Mouse (Mus musculus) limb, embryonic 11.5 days (tissue): ENCODE measurements around the gene Platr17. TPM values are rescaled to one million over a fixed set of nuclear protein-coding genes. Genes with fewer than 3 reads are reported as not detected.
A peak's percentile ranks its signal among the peaks of the same experiment; 100 is the strongest.

ENCODE experiments used
- ATAC-seq: fragments of 200-750 bp; cut with Nextera tagmentation; 2 replicates; pipeline ENCODE4 v1.8.0; 2017; ENCODE audit warnings: low read depth; ENCODE audit not compliant: insufficient number of reproducible peaks, low FRiP score, low TSS enrichment
- DNase-seq: peaks from one replicate; pipeline ENCODE4 v3.0.0-alpha.2; 2015; ENCODE audit warnings: low spot score
- H3K27ac ChIP-seq: fragments of 300-500 bp; sonication (generic); replicated peaks from 2 replicates; pipeline ENCODE4 v1.5.1; 2014; ENCODE audit warnings: low read depth, mild to moderate bottlenecking, low read length
- H3K27me3 ChIP-seq: fragments of 300-500 bp; sonication (generic); 2 replicates; pipeline ENCODE4 v1.6.1; 2014; ENCODE audit warnings: mild to moderate bottlenecking, low read length, mixed read lengths; ENCODE audit not compliant: control insufficient read depth, insufficient read depth
- H3K36me3 ChIP-seq: fragments of 300-500 bp; sonication (generic); 2 replicates; pipeline ENCODE4 v1.6.1; 2014; ENCODE audit warnings: mild to moderate bottlenecking, low read length, moderate library complexity, mixed read lengths; ENCODE audit not compliant: control insufficient read depth, insufficient read depth
- H3K4me1 ChIP-seq: fragments of 300-500 bp; sonication (generic); 2 replicates; pipeline ENCODE4 v1.6.1; 2014; ENCODE audit warnings: low read length, mixed read lengths; ENCODE audit not compliant: control insufficient read depth, insufficient read depth
- H3K4me2 ChIP-seq: fragments of 300-500 bp; sonication (generic); 2 replicates; pipeline ENCODE4 v1.6.1; 2014; ENCODE audit warnings: low read depth, mild to moderate bottlenecking, moderate library complexity; ENCODE audit not compliant: severe bottlenecking
- H3K4me3 ChIP-seq: fragments of 300-500 bp; sonication (generic); 2 replicates; pipeline ENCODE4 v1.5.1; 2014; ENCODE audit warnings: low read depth, low read length
- H3K9ac ChIP-seq: fragments of 300-500 bp; sonication (generic); 2 replicates; pipeline ENCODE4 v1.6.1; 2014; ENCODE audit warnings: mild to moderate bottlenecking, low read length
- H3K9me3 ChIP-seq: fragments of 300-500 bp; sonication (generic); 2 replicates; pipeline ENCODE4 v1.6.1; 2016; ENCODE audit warnings: low read length; ENCODE audit not compliant: control insufficient read depth
- WGBS: fragments of 180-500 bp; shearing (Covaris S2); extraction: QIAGEN DNeasy Blood & Tissue Kit; methylation state at CpG from one replicate; pipeline ENCODE4 v1.1.7; 2014; 5-methylcytosine and 5-hydroxymethylcytosine counted together
- polyA plus RNA-seq: library from polyadenylated mRNA; unstranded; fragments of >200 nt; fragmentation: Nextera tagmentation; extraction: Ambion mirVana; gene quantifications from 2 replicates; pipeline ENCODE4 v1.2.1, GENCODE M21; 2014

The Platr17 gene
- polyA plus RNA-seq, 1 experiment from 2014 or later, result 0.19 TPM

DNA sequence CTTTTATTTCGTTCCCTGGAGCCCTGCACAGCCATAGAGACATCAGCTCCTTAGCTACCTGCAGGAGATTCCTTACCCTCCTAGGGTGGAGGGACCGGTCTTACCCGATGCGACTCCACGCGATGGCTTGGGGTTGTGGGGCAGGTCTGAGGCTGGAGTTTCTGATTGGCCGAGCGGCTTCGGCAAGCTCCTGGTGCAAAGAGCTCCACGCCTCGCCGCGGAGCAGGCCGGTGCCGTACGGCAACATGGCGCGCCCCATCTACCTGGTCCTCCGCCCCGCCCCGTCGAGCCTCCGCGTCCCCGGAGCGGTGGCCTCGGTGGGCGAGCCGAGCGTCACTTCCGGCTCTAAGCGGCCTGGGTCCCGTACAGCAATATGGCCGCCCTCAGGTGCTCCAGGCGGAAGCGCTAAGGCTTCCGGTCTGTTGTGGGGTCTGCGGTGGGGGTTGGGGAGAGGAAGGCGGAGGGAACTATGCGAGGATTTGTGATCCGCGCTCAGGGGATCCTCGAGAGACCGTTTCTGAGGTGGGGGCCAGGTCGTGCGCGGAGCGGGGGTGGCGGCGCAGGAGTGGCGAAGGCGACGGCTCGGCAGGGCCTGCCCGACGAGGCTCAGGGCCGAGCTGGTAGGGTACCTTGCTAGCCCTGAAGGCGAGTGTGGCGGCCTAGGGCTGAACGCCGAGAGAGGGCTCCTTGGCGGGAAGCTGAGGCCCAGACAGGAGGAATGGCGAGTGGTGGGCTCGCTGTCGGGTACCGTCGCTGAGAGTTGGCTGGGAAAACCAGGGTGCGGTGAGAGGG, 4.3 kb downstream of the Platr17 start, which contains the start of gene Daxx:
TSS of gene Daxx (plus strand) at position 338 of the 792 bp plus-strand sequence.
- Histone ChIP-seq H3K9ac (peak within 1 kb of the TSS; percentile 89), H3K27me3 (no peaks in the 10 kb centered on the region), H3K4me3 (peak within 1 kb of the TSS; percentile 88), H3K4me1 (peaks cover 8% of the 10 kb centered on the region), H3K9me3 (no peaks in the 10 kb centered on the region), H3K4me2 (peak within 1 kb of the TSS; percentile 97), H3K27ac (peak within 1 kb of the TSS; percentile 75), H3K36me3 (peaks cover 28% of the 10 kb centered on the region)
- ATAC-seq, result peak; percentile 95
- DNase-seq, result peak; percentile 98
- WGBS, result under 1% methylated on average over 68 of the region's 68 CpGs

DNA sequence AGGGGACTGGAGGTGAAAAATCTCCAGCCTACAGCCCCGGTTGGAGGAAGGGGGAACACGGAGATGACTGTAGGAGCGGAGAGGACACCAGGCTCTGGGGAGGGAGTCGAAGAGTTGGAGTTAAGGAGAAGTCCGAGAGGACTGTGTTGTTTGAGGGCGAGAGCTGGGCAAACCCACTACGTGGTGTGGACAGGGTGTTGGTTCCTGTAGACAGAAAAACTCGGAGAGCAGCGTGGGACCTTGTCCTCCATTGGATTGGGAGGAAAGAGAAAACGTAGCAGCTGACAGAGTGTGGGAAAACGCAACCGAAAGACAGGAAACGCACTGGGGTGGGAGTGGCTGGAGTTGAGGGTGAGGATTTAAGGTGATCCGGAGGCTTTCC, 4.9 kb downstream of the Platr17 start:
- Histone ChIP-seq H3K9ac (peak overlapping the region; percentile 89), H3K9me3 (no peaks in the 10 kb centered on the region), H3K27me3 (no peaks in the 10 kb centered on the region), H3K36me3 (peaks cover 29% of the 10 kb centered on the region), H3K27ac (0 out of 2 replicates have a peak overlapping the region, but pooled peaks have one; percentile 73), H3K4me2 (peak overlapping the region; percentile 97), H3K4me1 (peaks cover 8% of the 10 kb centered on the region), H3K4me3 (peak overlapping the region; percentile 88)
- whole genome bisulfite sequencing, result under 1% methylated on average over 14 of the region's 14 CpGs
- ATAC-seq (no peak), DNase-seq (no peak)

DNA sequence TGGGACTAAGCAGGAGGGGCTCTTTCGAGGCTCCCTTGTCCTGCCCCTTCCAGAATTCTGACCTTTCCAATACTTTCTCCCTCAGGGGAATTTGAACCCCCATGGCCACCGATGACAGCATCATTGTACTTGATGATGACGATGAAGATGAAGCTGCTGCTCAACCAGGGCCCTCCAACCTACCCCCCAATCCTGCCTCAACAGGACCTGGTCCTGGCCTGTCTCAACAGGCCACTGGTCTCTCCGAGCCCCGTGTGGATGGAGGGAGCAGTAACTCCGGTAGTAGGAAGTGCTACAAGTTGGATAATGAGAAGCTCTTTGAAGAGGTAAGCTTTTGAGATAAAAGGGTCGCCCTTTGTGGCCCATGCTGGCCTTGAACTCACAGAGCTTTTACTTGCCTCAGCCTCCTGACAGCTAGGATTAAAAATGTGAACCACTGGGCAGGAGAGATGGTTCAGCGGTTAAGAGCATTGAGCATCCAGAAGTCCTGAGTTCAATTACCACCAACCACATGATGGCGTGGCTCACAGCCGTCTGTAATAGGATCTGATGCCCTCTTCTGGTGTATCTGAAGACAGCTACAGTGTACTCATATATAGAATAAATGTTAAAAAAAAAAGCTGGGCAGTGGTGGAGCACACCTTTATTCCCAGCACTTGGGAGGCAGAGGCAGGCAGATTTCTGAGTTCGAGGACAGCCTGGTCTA, 5.6 kb downstream of the Platr17 start:
- DNase-seq, result no peak
- peak overlapping the region; percentile 89; the same call in 1 of the 2 replicates for H3K9ac ChIP-seq
- WGBS, result 49% methylated on average over 11 of the region's 11 CpGs
- no peak for ATAC-seq
- H3K4me3 ChIP-seq, result peak overlapping the region; percentile 88
- no peak overlapping the region for H3K27ac ChIP-seq
- H3K36me3 ChIP-seq, result peaks cover 29% of the 10 kb centered on the region
- no peaks in the 10 kb centered on the region for H3K27me3 ChIP-seq
- H3K9me3 ChIP-seq, result no peaks in the 10 kb centered on the region
- H3K4me1 ChIP-seq, result peaks cover 11% of the 10 kb centered on the region
- H3K4me2 ChIP-seq, result peak overlapping the region; percentile 97

DNA sequence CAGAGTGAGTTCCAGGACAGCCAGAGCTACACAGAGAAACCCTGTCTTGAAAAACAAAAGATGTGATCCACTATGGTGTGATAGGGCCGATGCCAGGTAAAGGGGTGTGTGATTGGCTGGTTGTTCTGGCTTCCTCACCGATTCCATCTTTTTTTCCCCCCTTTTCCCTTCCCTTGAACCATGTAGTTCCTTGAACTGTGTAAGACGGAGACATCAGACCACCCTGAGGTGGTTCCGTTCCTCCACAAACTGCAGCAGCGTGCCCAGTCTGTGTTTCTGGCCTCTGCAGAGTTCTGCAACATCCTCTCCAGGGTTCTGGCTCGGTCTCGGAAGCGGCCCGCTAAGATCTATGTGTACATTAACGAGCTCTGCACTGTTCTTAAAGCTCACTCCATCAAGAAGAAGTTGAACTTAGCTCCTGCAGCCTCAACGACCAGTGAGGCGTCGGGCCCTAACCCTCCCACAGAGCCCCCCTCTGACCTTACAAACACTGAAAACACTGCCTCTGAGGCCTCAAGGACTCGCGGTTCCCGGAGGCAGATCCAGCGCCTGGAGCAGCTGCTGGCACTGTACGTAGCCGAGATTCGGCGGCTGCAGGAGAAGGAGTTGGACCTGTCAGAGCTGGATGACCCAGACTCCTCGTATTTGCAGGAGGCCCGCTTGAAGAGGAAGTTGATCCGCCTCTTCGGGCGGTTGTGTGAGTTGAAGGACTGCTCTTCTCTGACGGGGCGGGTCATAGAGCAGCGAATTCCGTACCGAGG, 6.3 kb downstream of the Platr17 start:
- DNase-seq, result no peak
- WGBS, result 92% methylated on average over 31 of the region's 31 CpGs
- peaks cover 29% of the 10 kb centered on the region for H3K36me3 ChIP-seq
- ATAC-seq, result no peak
- no peak overlapping the region for H3K27ac ChIP-seq
- H3K4me3 ChIP-seq, result no peak overlapping the region
- H3K9me3 ChIP-seq, result no peaks in the 10 kb centered on the region
- peaks cover 11% of the 10 kb centered on the region for H3K4me1 ChIP-seq
- H3K9ac ChIP-seq, result no peak overlapping the region
- H3K4me2 ChIP-seq, result no peak overlapping the region
- H3K27me3 ChIP-seq, result no peaks in the 10 kb centered on the region

DNA sequence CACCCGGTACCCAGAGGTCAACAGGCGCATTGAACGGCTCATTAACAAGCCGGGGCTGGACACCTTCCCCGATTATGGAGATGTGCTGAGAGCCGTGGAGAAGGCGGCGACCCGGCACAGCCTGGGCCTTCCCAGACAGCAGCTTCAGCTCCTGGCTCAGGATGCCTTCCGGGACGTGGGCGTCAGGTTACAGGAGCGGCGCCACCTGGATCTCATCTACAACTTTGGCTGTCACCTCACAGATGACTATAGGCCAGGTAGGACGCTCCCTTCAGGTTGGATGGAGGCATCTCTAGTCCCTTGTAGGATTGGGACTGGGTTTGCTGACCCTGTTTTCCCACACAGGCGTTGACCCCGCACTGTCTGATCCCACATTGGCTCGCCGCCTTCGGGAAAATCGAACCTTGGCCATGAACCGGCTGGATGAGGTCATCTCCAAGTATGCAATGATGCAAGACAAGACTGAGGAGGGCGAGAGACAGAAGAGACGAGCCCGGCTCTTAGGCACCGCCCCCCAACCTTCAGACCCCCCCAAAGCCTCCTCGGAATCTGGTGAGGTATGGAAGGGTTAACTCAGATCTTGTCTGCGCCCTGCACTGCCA, 7.0 kb downstream of the Platr17 start:
- Histone ChIP-seq H3K9me3 (no peaks in the 10 kb centered on the region), H3K4me3 (no peak overlapping the region), H3K4me2 (no peak overlapping the region), H3K4me1 (peaks cover 14% of the 10 kb centered on the region), H3K27ac (no peak overlapping the region), H3K36me3 (peaks cover 29% of the 10 kb centered on the region), H3K27me3 (no peaks in the 10 kb centered on the region), H3K9ac (no peak overlapping the region)
- DNase-seq (no peak), ATAC-seq (no peak)
- WGBS, result 94% methylated on average over 28 of the region's 28 CpGs

DNA sequence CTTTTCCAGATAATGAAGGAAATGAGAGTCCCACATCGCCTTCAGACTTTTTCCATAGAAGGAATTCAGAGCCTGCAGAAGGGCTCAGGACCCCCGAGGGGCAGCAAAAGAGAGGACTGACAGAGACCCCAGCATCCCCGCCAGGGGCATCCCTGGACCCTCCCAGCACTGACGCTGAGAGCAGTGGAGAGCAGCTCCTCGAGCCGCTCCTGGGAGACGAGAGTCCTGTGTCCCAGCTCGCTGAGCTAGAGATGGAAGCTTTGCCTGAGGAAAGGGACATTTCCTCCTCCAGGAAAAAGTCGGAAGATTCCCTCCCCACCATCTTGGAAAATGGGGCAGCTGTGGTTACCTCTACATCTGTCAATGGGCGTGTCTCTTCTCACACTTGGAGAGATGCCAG, 8.3 kb downstream of the Platr17 start:
- ATAC-seq (no peak), DNase-seq (no peak)
- H3K27ac ChIP-seq, result no peak overlapping the region
- peaks cover 17% of the 10 kb centered on the region for H3K4me1 ChIP-seq
- no peak overlapping the region for H3K9ac ChIP-seq
- no peak overlapping the region for H3K4me2 ChIP-seq
- no peaks in the 10 kb centered on the region for H3K9me3 ChIP-seq
- H3K4me3 ChIP-seq, result no peak overlapping the region
- H3K36me3 ChIP-seq, result peaks cover 32% of the 10 kb centered on the region
- no peaks in the 10 kb centered on the region for H3K27me3 ChIP-seq
- WGBS, result 94% methylated on average over 10 of the region's 10 CpGs

DNA sequence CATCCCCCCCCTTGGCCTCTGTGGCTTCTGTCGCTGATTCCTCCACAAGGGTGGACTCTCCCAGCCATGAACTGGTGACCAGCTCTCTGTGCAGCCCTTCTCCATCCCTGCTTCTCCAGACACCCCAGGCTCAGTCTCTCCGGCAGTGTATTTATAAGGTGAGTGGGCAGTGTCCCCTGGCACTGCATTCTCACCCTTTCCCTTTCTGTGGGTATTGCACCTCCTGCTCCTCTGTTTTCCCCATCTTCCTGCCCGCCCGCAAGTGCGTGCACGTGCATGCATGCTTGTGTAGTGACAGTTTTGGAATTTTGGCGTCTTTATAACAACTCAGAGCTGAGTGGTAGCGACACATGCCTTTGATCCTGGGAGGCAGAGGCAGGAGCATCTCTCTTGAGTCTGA, 9.0 kb downstream of the Platr17 start:
- H3K4me2 ChIP-seq, result no peak overlapping the region
- WGBS, result 97% methylated on average over 8 of the region's 8 CpGs
- H3K9ac ChIP-seq, result no peak overlapping the region
- peaks cover 34% of the 10 kb centered on the region for H3K36me3 ChIP-seq
- DNase-seq, result no peak
- no peak for ATAC-seq
- no peaks in the 10 kb centered on the region for H3K27me3 ChIP-seq
- no peaks in the 10 kb centered on the region for H3K9me3 ChIP-seq
- H3K27ac ChIP-seq, result no peak overlapping the region; the same call in 1 of the 2 replicates
- H3K4me3 ChIP-seq, result no peak overlapping the region
- H3K4me1 ChIP-seq, result peaks cover 18% of the 10 kb centered on the region

DNA sequence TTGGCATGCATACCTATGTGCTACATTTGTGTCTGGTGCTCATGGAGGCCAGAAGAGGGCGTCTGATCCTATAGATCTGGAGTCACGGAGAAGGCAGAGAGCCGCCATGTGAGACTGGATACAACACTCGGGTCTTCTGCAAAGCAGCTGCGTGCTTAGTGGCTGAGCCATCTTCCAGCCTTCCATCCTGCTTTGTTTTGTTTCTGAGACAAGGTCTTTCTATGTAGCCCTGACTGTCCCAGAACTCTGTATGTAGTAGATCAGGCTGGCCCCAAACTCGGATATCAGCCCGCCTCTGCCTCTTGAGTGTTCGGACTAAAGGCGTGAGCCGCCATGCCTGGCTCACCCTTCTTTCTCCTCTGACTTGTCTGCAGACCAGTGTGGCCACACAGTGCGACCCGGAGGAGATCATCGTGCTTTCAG, 10.0 kb downstream of the Platr17 start:
- Histone ChIP-seq H3K36me3 (peaks cover 34% of the 10 kb centered on the region), H3K9ac (peak overlapping the region; percentile 12; the same call in 1 of the 2 replicates), H3K4me1 (peaks cover 22% of the 10 kb centered on the region), H3K4me3 (no peak overlapping the region; the same call in 1 of the 2 replicates), H3K27ac (no peak overlapping the region), H3K9me3 (no peaks in the 10 kb centered on the region), H3K4me2 (peak overlapping the region; percentile 54; the same call in 1 of the 2 replicates), H3K27me3 (no peaks in the 10 kb centered on the region)
- WGBS, result 74% methylated on average over 13 of the region's 13 CpGs
- no peak for ATAC-seq
- no peak for DNase-seq
